Comparison of ENCODE assay signal across 18 mouse cellular contexts in genomic region chr9:96583076-96583475, GRCm38 (mm10). TPM values are rescaled to one million over a fixed set of nuclear protein-coding genes. Genes with fewer than 3 reads are reported as not detected.
DNase-seq lines count a peak whose midpoint lies in the region; ATAC-seq and TF ChIP-seq lines count a peak whose summit lies in the region.
"Had no signal": no experiment of that assay in that cellular context is flagged by ENCODE, and none has a peak within 500 bp of the region (broad histone marks: within the 10 kb centered on the region; RNA-seq: fewer than 3 reads in every experiment).

No protein-coding gene starts in this region.

- peak; percentile 95 for ATAC-seq in CD4-positive, CD25-positive, alpha-beta regulatory T cell, adult 4 months
- ATAC-seq in intestine, postnatal 0 days = no peak
- ATAC-seq in midbrain, postnatal 0 days (ENCODE audit: low FRiP score) = no peak
- ATAC-seq: hindbrain, postnatal 0 days; liver, postnatal 0 days had no signal

- H3K4me3 ChIP-seq in intestine, postnatal 0 days (ENCODE audit: low read depth, low read length) = no peak overlapping the region
- no peak overlapping the region for H3K4me3 ChIP-seq in midbrain, postnatal 0 days (ENCODE audit: low read depth, low read length)
- H3K4me3 ChIP-seq: forebrain, embryonic 12.5 days had no signal

- no peak for TF ChIP-seq CTCF in intestine, postnatal 0 days (IDR thresholded peaks at IDR 0.05; ENCODE audit: low read depth)
- no peak for TF ChIP-seq CTCF in midbrain, postnatal 0 days (IDR thresholded peaks at IDR 0.05)

- no peaks in the 10 kb centered on the region for H3K4me1 ChIP-seq in intestine, postnatal 0 days (replicated peaks; ENCODE audit: control insufficient read depth, insufficient read depth, low read length)
- no peaks in the 10 kb centered on the region for H3K4me1 ChIP-seq in midbrain, postnatal 0 days (ENCODE audit: insufficient read depth, low read length)
- H3K4me1 ChIP-seq: forebrain, embryonic 12.5 days had no signal

- H3K27ac ChIP-seq in intestine, postnatal 0 days (ENCODE audit: low read depth, low read length) = no peak overlapping the region
- no peak overlapping the region for H3K27ac ChIP-seq in midbrain, postnatal 0 days (ENCODE audit: low read depth, low read length)
- H3K27ac ChIP-seq: forebrain, embryonic 12.5 days; hindbrain, postnatal 0 days had no signal

- H3K36me3 ChIP-seq in intestine, postnatal 0 days (ENCODE audit: control insufficient read depth, insufficient read depth) = peaks cover 18% of the 10 kb centered on the region
- 0 out of 2 replicates have a peak, but pooled peaks cover 7% of the 10 kb centered on the region for H3K36me3 ChIP-seq in midbrain, postnatal 0 days (ENCODE audit: insufficient read depth, low read length)

- H3K27me3 ChIP-seq in intestine, postnatal 0 days (replicated peaks; ENCODE audit: control insufficient read depth, insufficient read depth, low read length) = no peaks in the 10 kb centered on the region
- no peaks in the 10 kb centered on the region for H3K27me3 ChIP-seq in midbrain, postnatal 0 days (ENCODE audit: insufficient read depth, low read length)
- H3K27me3 ChIP-seq: forebrain, embryonic 12.5 days had no signal

- peak; percentile 76 for DNase-seq in 3134 (ENCODE audit: extremely low read depth, insufficient read length, low spot score)
- peak; percentile 68 for DNase-seq in fibroblast of lung, adult 2 months (ENCODE audit: low read depth)
- DNase-seq in naive thymus-derived CD4-positive, alpha-beta T cell, adult 2 months (ENCODE audit: low read depth) = peak; percentile 73
- no peak for DNase-seq in midbrain, postnatal 0 days (ENCODE audit: low spot score)
- no peak for DNase-seq in adrenal gland, postnatal 25 days
- no peak for DNase-seq in right cerebral cortex, postnatal 25 days
- DNase-seq: cerebellum, adult 8-10 months; gastrocnemius, postnatal 36 days; liver, postnatal 0 days had no signal

- no peak overlapping the region for H3K4me2 ChIP-seq in intestine, postnatal 0 days (replicated peaks; ENCODE audit: low read depth)
- no peak overlapping the region for H3K4me2 ChIP-seq in midbrain, postnatal 0 days (ENCODE audit: low read depth, low read length, poor library complexity, severe bottlenecking)
- H3K4me2 ChIP-seq: forebrain, embryonic 12.5 days had no signal

- H3K9me3 ChIP-seq in intestine, postnatal 0 days (ENCODE audit: control insufficient read depth) = no peaks in the 10 kb centered on the region
- H3K9me3 ChIP-seq in midbrain, postnatal 0 days (ENCODE audit: low read length) = no peaks in the 10 kb centered on the region
- H3K9me3 ChIP-seq: forebrain, embryonic 12.5 days had no signal

- WGBS in intestine, postnatal 0 days = 88% methylated on average over 2 of the region's 2 CpGs
- WGBS in midbrain, postnatal 0 days = 90% methylated on average over 2 of the region's 2 CpGs

- no peak overlapping the region for H3K9ac ChIP-seq in intestine, postnatal 0 days (ENCODE audit: low read depth, low read length)
- no peak overlapping the region for H3K9ac ChIP-seq in midbrain, postnatal 0 days (replicated peaks; ENCODE audit: low read length, poor library complexity, severe bottlenecking)
- H3K9ac ChIP-seq: forebrain, embryonic 12.5 days; liver, postnatal 0 days had no signal

RNA-seq across cellular contexts. Expression of gene Rasa2, which starts 48.3 kb away (rescaled TPM):
- 10 to 100 TPM; 31.2 to 43.3 TPM for polyA plus RNA-seq in CD4-positive, CD25-positive, alpha-beta regulatory T cell, adult 4 months (2017; shearing (Covaris generic))
- polyA plus RNA-seq in intestine, postnatal 0 days (2015; fragmentation: Nextera tagmentation; extraction: Ambion mirVana) = 16.2 and 18.2 TPM in 2 replicates
- 13.4 and 16.7 TPM in 2 replicates for total RNA-seq in midbrain, postnatal 0 days (2014; rRNA removed)
- 11.5 and 12.6 TPM in 2 replicates for polyA plus RNA-seq in midbrain, postnatal 0 days (2015; fragmentation: Nextera tagmentation; extraction: Ambion mirVana)
- 9.3 and 15.5 TPM in 2 replicates for total RNA-seq in adrenal gland, postnatal 25 days (2021)

RNA-seq across cellular contexts. Expression of gene Gm28729, which starts 58.0 kb away (rescaled TPM):
- not detected for polyA plus RNA-seq in CD4-positive, CD25-positive, alpha-beta regulatory T cell, adult 4 months (2017; shearing (Covaris generic))
- polyA plus RNA-seq in intestine, postnatal 0 days (2015; fragmentation: Nextera tagmentation; extraction: Ambion mirVana) = not detected in 2 replicates
- total RNA-seq in midbrain, postnatal 0 days (2014; rRNA removed) = 0.57 and 0.60 TPM in 2 replicates
- 0.20 and 0.47 TPM in 2 replicates for polyA plus RNA-seq in midbrain, postnatal 0 days (2015; fragmentation: Nextera tagmentation; extraction: Ambion mirVana)
- total RNA-seq in adrenal gland, postnatal 25 days (2021) = not detected in 2 replicates
- polyA plus RNA-seq: heart, embryonic 16.5 days; kidney, embryonic 16.5 days; limb, embryonic 11.5 days; liver, postnatal 0 days; neural tube, embryonic 11.5 days; small intestine, adult 2 months had no signal

Comparison
In these comparisons a context has a peak if more than half of its experiments do, and no peak if none do; other contexts are left out.
1. DNase-seq: peak in 3134 (single experiment), fibroblast of lung, adult 2 months (single experiment) and naive thymus-derived CD4-positive, alpha-beta T cell, adult 2 months (single experiment); none in midbrain, postnatal 0 days (single experiment), adrenal gland, postnatal 25 days (single experiment) and right cerebral cortex, postnatal 25 days (single experiment).